Mouse (Mus musculus) hematopoietic stem cell, adult 5-6 weeks (primary cell): ENCODE measurements around the gene Ppm1n. TPM values are rescaled to one million over a fixed set of nuclear protein-coding genes. Genes with fewer than 3 reads are reported as not detected.
A peak's percentile ranks its signal among the peaks of the same experiment; 100 is the strongest.

Experiments used
- ATAC-seq, 2 experiments: fragments of 125-278 bp in 1 of 2; replicated peaks in 1 of 2; 2 replicates each; pipeline ENCODE4 v1.8.0; 2016 to 2017; ENCODE audit warnings: inconsistent platforms in 2 of 2, mild to moderate bottlenecking in 2 of 2, moderate number of reproducible peaks in 2 of 2, low read depth in 1 of 2, moderate TSS enrichment in 1 of 2; ENCODE audit not compliant: low FRiP score in 2 of 2, poor library complexity in 2 of 2, severe bottlenecking in 2 of 2, insufficient read depth in 1 of 2, low TSS enrichment in 1 of 2
- total RNA-seq: library from RNA; stranded (forward); fragments of 172-1452, 232-1000 nt; gene quantifications from 2 replicates; pipeline ENCODE4 v1.2.3, GENCODE M21; 2017

The Ppm1n gene
- total RNA-seq, 1 experiment from 2014 or later: not detected

- peak; percentile 22 to 39 for ATAC-seq
Observed at GRCm38 (mm10) chr7:19309884-19310641, 30.2 kb upstream of the Ppm1n start, which contains the start of gene Fosb. Fosb (minus strand) TSS chr7:19310051.

- ATAC-seq: no peak
Observed at GRCm38 (mm10) chr7:19309278-19309883, 29.5 kb upstream of the Ppm1n start.

- ATAC-seq: peak; percentile 25
Observed at GRCm38 (mm10) chr7:19308454-19309277, 28.8 kb upstream of the Ppm1n start.

GRCm38 (mm10) chr7:19307739-19308453 lies 28.0 kb upstream of the Ppm1n start:
- peak; percentile 3 to 6; a peak in 3 of 4 replicates for ATAC-seq

- no peak; a peak in 1 of 4 replicates for ATAC-seq
Observed at GRCm38 (mm10) chr7:19306819-19307738, 27.2 kb upstream of the Ppm1n start.

- no peak for ATAC-seq
Observed at GRCm38 (mm10) chr7:19305796-19306765, 26.2 kb upstream of the Ppm1n start.

- no peak for ATAC-seq
Observed at GRCm38 (mm10) chr7:19305413-19305735, 25.5 kb upstream of the Ppm1n start.

GRCm38 (mm10) chr7:19304501-19305412 lies 24.9 kb upstream of the Ppm1n start:
- ATAC-seq: no peak

GRCm38 (mm10) chr7:19303770-19304169 lies 23.9 kb upstream of the Ppm1n start:
- peak; percentile 1 to 6; a peak in 1 of 4 replicates for ATAC-seq

- ATAC-seq: no peak
Observed at GRCm38 (mm10) chr7:19303046-19303305, 23.1 kb upstream of the Ppm1n start.

- no peak for ATAC-seq
Observed at GRCm38 (mm10) chr7:19302264-19303045, 22.6 kb upstream of the Ppm1n start.

- peak; percentile 1 to 4; a peak in 1 of 4 replicates for ATAC-seq
Observed at GRCm38 (mm10) chr7:19301461-19302263, 21.8 kb upstream of the Ppm1n start.
